Mouse (Mus musculus) midbrain, embryonic 14.5 days (tissue): ENCODE data around the gene Wt1. TPM values are rescaled to one million over a fixed set of nuclear protein-coding genes. Genes with fewer than 3 reads are reported as not detected.

Experiments
- ATAC-seq: fragments of 200-750 bp; cut with Nextera tagmentation; 2 replicates; pipeline ENCODE4 v1.8.0; 2017; ENCODE audit warnings: moderate number of reproducible peaks, moderate library complexity; ENCODE audit not compliant: low FRiP score, low TSS enrichment
- DNase-seq: peaks from one replicate; pipeline ENCODE4 v3.0.0-alpha.2; 2015
- H3K27ac ChIP-seq: fragments of 300-500 bp; sonication (generic); replicated peaks from 2 replicates; pipeline ENCODE4 v1.5.1; 2014; ENCODE audit warnings: mild to moderate bottlenecking, low read depth, low read length, moderate library complexity
- H3K27me3 ChIP-seq: fragments of 300-500 bp; sonication (generic); 2 replicates; pipeline ENCODE4 v1.6.1; 2014; ENCODE audit warnings: low read length, control low read depth, mixed read lengths; ENCODE audit not compliant: control insufficient read depth, insufficient read depth
- H3K36me3 ChIP-seq: fragments of 300-500 bp; sonication (generic); 2 replicates; pipeline ENCODE4 v1.6.1; 2014; ENCODE audit warnings: low read length, control low read depth; ENCODE audit not compliant: control insufficient read depth, insufficient read depth
- H3K4me1 ChIP-seq: fragments of 300-500 bp; sonication (generic); 2 replicates; pipeline ENCODE4 v1.6.1; 2014; ENCODE audit warnings: mild to moderate bottlenecking, antibody characterized with exemption, low read length, control low read depth; ENCODE audit not compliant: control insufficient read depth, insufficient read depth
- H3K4me2 ChIP-seq: fragments of 300-500 bp; sonication (generic); 2 replicates; pipeline ENCODE4 v1.6.1; 2014; ENCODE audit warnings: mild to moderate bottlenecking, low read length, moderate library complexity
- H3K4me3 ChIP-seq: fragments of 300-500 bp; sonication (generic); replicated peaks from 2 replicates; pipeline ENCODE4 v1.5.1; 2014; ENCODE audit warnings: low read depth, low read length
- H3K9ac ChIP-seq: fragments of 300-500 bp; sonication (generic); replicated peaks from 2 replicates; pipeline ENCODE4 v1.6.1; 2014; ENCODE audit warnings: mild to moderate bottlenecking, low read length, moderate library complexity
- H3K9me3 ChIP-seq: fragments of 300-500 bp; sonication (generic); 2 replicates; pipeline ENCODE4 v1.6.1; 2016; ENCODE audit warnings: low read length, control low read depth, mixed read lengths; ENCODE audit not compliant: control insufficient read depth
- WGBS: fragments of 180-500 bp; shearing (Covaris S2); extraction: QIAGEN DNeasy Blood & Tissue Kit; methylation state at CpG from one replicate; pipeline ENCODE4 v1.1.7; 2014; 5-methylcytosine and 5-hydroxymethylcytosine counted together
- polyA plus RNA-seq: library from polyadenylated mRNA; unstranded; fragments of >200 nt; fragmentation: Nextera tagmentation; extraction: Ambion mirVana; gene quantifications from 2 replicates; pipeline ENCODE4 v1.2.1, GENCODE M21; 2014

Gene Wt1
- polyA plus RNA-seq, 1 experiment from 2014 or later = not detected

GRCm38 (mm10) chr2:105185140-105185539 is 58.8 kb downstream of the Wt1 start:
- no peak overlapping the region for H3K27ac ChIP-seq
- no peak overlapping the region for H3K9ac ChIP-seq
- 86% methylated on average over 3 of the region's 3 CpGs for WGBS
- no peak for ATAC-seq
- no peaks in the 10 kb centered on the region for H3K36me3 ChIP-seq
- H3K9me3 ChIP-seq = peaks cover 1% of the 10 kb centered on the region; the same call in 1 of the 2 replicates
- no peaks in the 10 kb centered on the region for H3K27me3 ChIP-seq
- no peak overlapping the region for H3K4me3 ChIP-seq
- no peak for DNase-seq
- no peaks in the 10 kb centered on the region for H3K4me1 ChIP-seq
- no peak overlapping the region for H3K4me2 ChIP-seq

GRCm38 (mm10) chr2:105185768-105186529 is 59.6 kb downstream of the Wt1 start:
- Histone ChIP-seq H3K4me3 (no peak overlapping the region), H3K4me2 (no peak overlapping the region), H3K27ac (no peak overlapping the region), H3K9me3 (no peaks in the 10 kb centered on the region), H3K9ac (no peak overlapping the region), H3K27me3 (no peaks in the 10 kb centered on the region), H3K36me3 (no peaks in the 10 kb centered on the region), H3K4me1 (no peaks in the 10 kb centered on the region)
- ATAC-seq (no peak), DNase-seq (no peak)
- 79% methylated on average over 13 of the region's 13 CpGs for WGBS

- WGBS = 77% methylated on average over 5 of the region's 5 CpGs
- Histone ChIP-seq H3K4me2 (no peak overlapping the region), H3K36me3 (no peaks in the 10 kb centered on the region), H3K27ac (no peak overlapping the region), H3K27me3 (no peaks in the 10 kb centered on the region), H3K4me3 (no peak overlapping the region), H3K9ac (no peak overlapping the region), H3K9me3 (no peaks in the 10 kb centered on the region), H3K4me1 (no peaks in the 10 kb centered on the region)
- DNase-seq (no peak), ATAC-seq (no peak)
These were observed 60.3 kb downstream of the Wt1 start for GRCm38 (mm10) chr2:105186591-105186990.

GRCm38 (mm10) chr2:105188182-105188581 is 61.9 kb downstream of the Wt1 start:
- no peak overlapping the region for H3K9ac ChIP-seq
- no peak overlapping the region for H3K4me3 ChIP-seq
- H3K4me2 ChIP-seq = no peak overlapping the region
- H3K27me3 ChIP-seq = no peaks in the 10 kb centered on the region
- H3K27ac ChIP-seq = no peak overlapping the region
- no peaks in the 10 kb centered on the region for H3K9me3 ChIP-seq
- 77% methylated on average over 10 of the region's 10 CpGs for WGBS
- DNase-seq (peak; percentile 25), ATAC-seq (no peak)
- no peaks in the 10 kb centered on the region for H3K4me1 ChIP-seq
- no peaks in the 10 kb centered on the region for H3K36me3 ChIP-seq

GRCm38 (mm10) chr2:105189352-105189751 is 63.0 kb downstream of the Wt1 start:
- DNase-seq = peak; percentile 64

GRCm38 (mm10) chr2:105200152-105200551 is 73.8 kb downstream of the Wt1 start:
- no peak for DNase-seq
- Histone ChIP-seq H3K36me3 (no peaks in the 10 kb centered on the region), H3K27ac (no peak overlapping the region)

More at GRCm38 (mm10) chr2:105189352-105189751, 63.0 kb downstream of the Wt1 start:
- H3K27me3 ChIP-seq = no peaks in the 10 kb centered on the region
- 27% methylated on average over 5 of the region's 5 CpGs for WGBS
- no peak overlapping the region for H3K27ac ChIP-seq
- no peaks in the 10 kb centered on the region for H3K4me1 ChIP-seq
- no peak overlapping the region for H3K4me2 ChIP-seq
- no peak overlapping the region for H3K4me3 ChIP-seq
- H3K9ac ChIP-seq = no peak overlapping the region
- H3K9me3 ChIP-seq = no peaks in the 10 kb centered on the region
- no peak for ATAC-seq
- H3K36me3 ChIP-seq = no peaks in the 10 kb centered on the region

GRCm38 (mm10) chr2:105206563-105207174 is 80.3 kb downstream of the Wt1 start:
- Histone ChIP-seq H3K4me1 (no peaks in the 10 kb centered on the region), H3K9ac (no peak overlapping the region), H3K9me3 (no peaks in the 10 kb centered on the region), H3K4me3 (no peak overlapping the region), H3K36me3 (no peaks in the 10 kb centered on the region), H3K4me2 (no peak overlapping the region), H3K27me3 (no peaks in the 10 kb centered on the region), H3K27ac (no peak overlapping the region)
- no peak for DNase-seq
- ATAC-seq = no peak
- 85% methylated on average over 9 of the region's 9 CpGs for WGBS

More at GRCm38 (mm10) chr2:105200152-105200551, 73.8 kb downstream of the Wt1 start:
- no peak for ATAC-seq
- Histone ChIP-seq H3K4me2 (no peak overlapping the region), H3K27me3 (no peaks in the 10 kb centered on the region), H3K9ac (no peak overlapping the region), H3K4me3 (no peak overlapping the region), H3K4me1 (no peaks in the 10 kb centered on the region), H3K9me3 (no peaks in the 10 kb centered on the region)
- 52% methylated on average over 8 of the region's 8 CpGs for WGBS

GRCm38 (mm10) chr2:105212839-105213238 is 86.5 kb downstream of the Wt1 start:
- 83% methylated on average over 7 of the region's 7 CpGs for WGBS
- DNase-seq = no peak
- Histone ChIP-seq H3K9ac (no peak overlapping the region), H3K9me3 (no peaks in the 10 kb centered on the region), H3K36me3 (no peaks in the 10 kb centered on the region), H3K4me1 (no peaks in the 10 kb centered on the region), H3K4me2 (no peak overlapping the region), H3K4me3 (no peak overlapping the region), H3K27ac (no peak overlapping the region), H3K27me3 (no peaks in the 10 kb centered on the region)
- no peak for ATAC-seq

GRCm38 (mm10) chr2:105215914-105216313 is 89.6 kb downstream of the Wt1 start:
- Histone ChIP-seq H3K9me3 (no peaks in the 10 kb centered on the region), H3K4me3 (no peak overlapping the region), H3K27me3 (no peaks in the 10 kb centered on the region), H3K9ac (no peak overlapping the region), H3K36me3 (no peaks in the 10 kb centered on the region), H3K4me2 (no peak overlapping the region), H3K4me1 (no peaks in the 10 kb centered on the region), H3K27ac (no peak overlapping the region)
- no peak for DNase-seq
- WGBS = 72% methylated on average over 8 of the region's 8 CpGs
- ATAC-seq = no peak
